Mouse (Mus musculus) liver, postnatal 0 days (tissue): ENCODE measurements around the gene Espl1. TPM values are rescaled to one million over a fixed set of nuclear protein-coding genes. Genes with fewer than 3 reads are reported as not detected.

Source experiments
- ATAC-seq: fragments of 200-750 bp; cut with Nextera tagmentation; 2 replicates; pipeline ENCODE4 v1.8.0; 2017; ENCODE audit warnings: mild to moderate bottlenecking, moderate library complexity
- DNase-seq: peaks from one replicate; pipeline ENCODE4 v3.0.0-alpha.2; 2016
- H3K27ac ChIP-seq: fragments of 300-500 bp; sonication (generic); 2 replicates; pipeline ENCODE4 v1.5.1; 2014; ENCODE audit warnings: antibody characterized with exemption, moderate library complexity, mild to moderate bottlenecking, low read depth
- H3K27me3 ChIP-seq: fragments of 300-500 bp; sonication (generic); 2 replicates; pipeline ENCODE4 v1.6.1; 2014; ENCODE audit warnings: low read length, control low read depth, mixed read lengths; ENCODE audit not compliant: insufficient read depth
- H3K36me3 ChIP-seq: fragments of 300-500 bp; sonication (generic); replicated peaks from 2 replicates; pipeline ENCODE4 v1.6.1; 2014; ENCODE audit warnings: mild to moderate bottlenecking, control low read depth, low read length, moderate library complexity, mixed read lengths; ENCODE audit not compliant: insufficient read depth
- H3K4me1 ChIP-seq: fragments of 300-500 bp; sonication (generic); 2 replicates; pipeline ENCODE4 v1.6.1; 2014; ENCODE audit warnings: antibody characterized with exemption, mild to moderate bottlenecking, control low read depth; ENCODE audit not compliant: insufficient read depth
- H3K4me2 ChIP-seq: fragments of 300-500 bp; sonication (generic); 2 replicates; pipeline ENCODE4 v1.6.1; 2014; ENCODE audit warnings: low read depth, mild to moderate bottlenecking, low read length, moderate library complexity, mixed read lengths
- H3K4me3 ChIP-seq: fragments of 300-500 bp; sonication (generic); 2 replicates; pipeline ENCODE4 v1.5.1; 2014; ENCODE audit warnings: low read depth, low read length
- H3K9ac ChIP-seq: fragments of 300-500 bp; sonication (generic); replicated peaks from 2 replicates; pipeline ENCODE4 v1.6.1; 2014; ENCODE audit warnings: mild to moderate bottlenecking, moderate library complexity
- H3K9me3 ChIP-seq: fragments of 300-500 bp; sonication (generic); 2 replicates; pipeline ENCODE4 v1.6.1; 2016; ENCODE audit warnings: mild to moderate bottlenecking, control low read depth, low read length, mixed read lengths
- CTCF ChIP-seq: sonication (generic); IDR thresholded peaks from 2 replicates; pipeline ENCODE4 v1.5.1; 2016; ENCODE audit warnings: antibody characterized with exemption, low read depth
- EP300 ChIP-seq: IDR thresholded peaks from 2 replicates; pipeline ENCODE4 v1.6.1; 2016; ENCODE audit warnings: antibody characterized with exemption, low read depth, mild to moderate bottlenecking
- WGBS: fragments of 180-500 bp; shearing (Covaris S2); extraction: QIAGEN DNeasy Blood & Tissue Kit; methylation state at CpG from one replicate; pipeline ENCODE4 v1.1.7; 2014; ENCODE audit not compliant: insufficient replicate concordance; 5-methylcytosine and 5-hydroxymethylcytosine counted together
- polyA plus RNA-seq: library from polyadenylated mRNA; unstranded; fragments of >200 nt; fragmentation: Nextera tagmentation; extraction: Ambion mirVana; gene quantifications from 2 replicates; pipeline ENCODE4 v1.2.1, GENCODE M21; 2015

Gene Espl1
- polyA plus RNA-seq, 1 experiment from 2014 or later = 7.3 TPM

- WGBS = 43% methylated on average over 5 of the region's 5 CpGs
- Histone ChIP-seq H3K4me2 (no peak overlapping the region), H3K27ac (no peak overlapping the region)
These were observed 62.8 kb downstream of the Espl1 start for GRCm38 (mm10) chr15:102358834-102359233.

GRCm38 (mm10) chr15:102362648-102363047, 66.6 kb downstream of the Espl1 start:
- Histone ChIP-seq H3K4me2 (peak overlapping the region; percentile 42), H3K9me3 (no peaks in the 10 kb centered on the region), H3K27me3 (peaks cover 53% of the 10 kb centered on the region), H3K9ac (0 out of 2 replicates have a peak overlapping the region, but pooled peaks have one; percentile 18), H3K36me3 (no peaks in the 10 kb centered on the region), H3K4me1 (0 out of 2 replicates have a peak, but pooled peaks cover 3% of the 10 kb centered on the region), H3K4me3 (no peak overlapping the region), H3K27ac (no peak overlapping the region)
- DNase-seq = no peak
- ATAC-seq = no peak
- WGBS = 16% methylated on average over 11 of the region's 14 CpGs
- TF ChIP-seq CTCF = no peak
- no peak for TF ChIP-seq EP300

More at GRCm38 (mm10) chr15:102358834-102359233, 62.8 kb downstream of the Espl1 start:
- peaks cover 17% of the 10 kb centered on the region for H3K4me1 ChIP-seq
- H3K27me3 ChIP-seq = peaks cover 70% of the 10 kb centered on the region
- no peak for ATAC-seq
- TF ChIP-seq CTCF (no peak), EP300 (no peak)
- H3K9ac ChIP-seq = no peak overlapping the region
- DNase-seq = no peak
- no peaks in the 10 kb centered on the region for H3K9me3 ChIP-seq
- no peak overlapping the region for H3K4me3 ChIP-seq
- no peaks in the 10 kb centered on the region for H3K36me3 ChIP-seq

GRCm38 (mm10) chr15:102364678-102365077, 68.6 kb downstream of the Espl1 start:
- ATAC-seq = no peak
- Histone ChIP-seq H3K4me1 (no peaks in the 10 kb centered on the region), H3K9me3 (no peaks in the 10 kb centered on the region), H3K36me3 (no peaks in the 10 kb centered on the region), H3K27me3 (peaks cover 46% of the 10 kb centered on the region), H3K27ac (no peak overlapping the region), H3K4me2 (no peak overlapping the region), H3K4me3 (no peak overlapping the region), H3K9ac (no peak overlapping the region)
- no peak for TF ChIP-seq CTCF
- TF ChIP-seq EP300 = no peak
- DNase-seq = no peak
- WGBS = 57% methylated on average over 1 of the region's 1 CpGs

GRCm38 (mm10) chr15:102366238-102366637, 70.2 kb downstream of the Espl1 start:
- no peak overlapping the region for H3K27ac ChIP-seq
- TF ChIP-seq EP300 (no peak), CTCF (no peak)
- H3K27me3 ChIP-seq = peaks cover 55% of the 10 kb centered on the region
- no peak for DNase-seq
- no peaks in the 10 kb centered on the region for H3K36me3 ChIP-seq
- no peaks in the 10 kb centered on the region for H3K9me3 ChIP-seq
- no peak for ATAC-seq
- WGBS = 27% methylated on average over 7 of the region's 7 CpGs
- H3K4me2 ChIP-seq = no peak overlapping the region
- no peaks in the 10 kb centered on the region for H3K4me1 ChIP-seq
- no peak overlapping the region for H3K9ac ChIP-seq
- H3K4me3 ChIP-seq = no peak overlapping the region

GRCm38 (mm10) chr15:102366733-102367344, 70.8 kb downstream of the Espl1 start, which contains the start of gene Sp7:
Gene Sp7 (minus strand): TSS chr15:102367182.
- H3K27ac ChIP-seq = no peak within 1 kb of the TSS
- peaks cover 57% of the 10 kb centered on the region for H3K27me3 ChIP-seq
- 12% methylated on average over 11 of the region's 15 CpGs for WGBS
- ATAC-seq (no peak), DNase-seq (no peak)
- H3K9ac ChIP-seq = no peak within 1 kb of the TSS
- H3K4me3 ChIP-seq = no peak within 1 kb of the TSS
- no peak within 1 kb of the TSS for H3K4me2 ChIP-seq
- TF ChIP-seq EP300 (no peak), CTCF (no peak)
- H3K4me1 ChIP-seq = no peaks in the 10 kb centered on the region
- H3K9me3 ChIP-seq = no peaks in the 10 kb centered on the region
- H3K36me3 ChIP-seq = no peaks in the 10 kb centered on the region

GRCm38 (mm10) chr15:102369972-102370371, 73.9 kb downstream of the Espl1 start:
- no peak for ATAC-seq
- no peak overlapping the region for H3K27ac ChIP-seq
- no peak overlapping the region for H3K9ac ChIP-seq
- no peak overlapping the region for H3K4me3 ChIP-seq
- TF ChIP-seq EP300 (no peak), CTCF (no peak)
- H3K27me3 ChIP-seq = peaks cover 40% of the 10 kb centered on the region
- H3K4me1 ChIP-seq = no peaks in the 10 kb centered on the region
- 21% methylated on average over 13 of the region's 13 CpGs for WGBS
- no peak for DNase-seq
- H3K9me3 ChIP-seq = no peaks in the 10 kb centered on the region
- H3K36me3 ChIP-seq = no peaks in the 10 kb centered on the region
- no peak overlapping the region; the same call in 1 of the 2 replicates for H3K4me2 ChIP-seq
